Comparison of ENCODE assay signal across 8 mouse cellular contexts in genomic region chr13:38345431-38345820, GRCm38 (mm10). TPM values are rescaled to one million over a fixed set of nuclear protein-coding genes. Genes with fewer than 3 reads are reported as not detected.
DNase-seq lines count a peak whose midpoint lies in the region; ATAC-seq and TF ChIP-seq lines count a peak whose summit lies in the region.

No protein-coding gene starts in this region.

- peak overlapping the region; percentile 19 for H3K9ac ChIP-seq in forebrain, embryonic 16.5 days (replicated peaks; ENCODE audit: low read depth, low read length)
- H3K9ac ChIP-seq in limb, embryonic 13.5 days, result peak overlapping the region; percentile 61
- peak overlapping the region; percentile 18; the same call in 1 of the 2 replicates for H3K9ac ChIP-seq in stomach, embryonic 14.5 days (replicated peaks; ENCODE audit: low read depth, low read length)

- peak; percentile 11 for ATAC-seq in forebrain, embryonic 16.5 days
- ATAC-seq in limb, embryonic 13.5 days (ENCODE audit: low FRiP score, low read depth), result 0 out of 2 replicates have a peak, but pooled peaks have one; percentile 12
- ATAC-seq in stomach, embryonic 14.5 days (ENCODE audit: insufficient number of reproducible peaks, insufficient read depth, low FRiP score, low read depth), result no peak

- H3K4me2 ChIP-seq in forebrain, embryonic 16.5 days (ENCODE audit: low read length), result peak overlapping the region; percentile 86
- peak overlapping the region; percentile 85 for H3K4me2 ChIP-seq in limb, embryonic 13.5 days (replicated peaks)
- peak overlapping the region; percentile 82 for H3K4me2 ChIP-seq in stomach, embryonic 14.5 days (replicated peaks; ENCODE audit: low read depth, low read length)

- H3K36me3 ChIP-seq in E14TG2a.4 (ENCODE audit: insufficient read depth, low read length), result no peaks in the 10 kb centered on the region
- H3K36me3 ChIP-seq in forebrain, embryonic 16.5 days (ENCODE audit: control insufficient read depth, insufficient read depth), result no peaks in the 10 kb centered on the region
- no peaks in the 10 kb centered on the region for H3K36me3 ChIP-seq in limb, embryonic 13.5 days
- no peaks in the 10 kb centered on the region for H3K36me3 ChIP-seq in stomach, embryonic 14.5 days (ENCODE audit: control insufficient read depth, insufficient read depth, low read length)

- peak overlapping the region; percentile 81 for H3K4me3 ChIP-seq in E14TG2a.4 (replicated peaks; ENCODE audit: low read length)
- peak overlapping the region; percentile 49 for H3K4me3 ChIP-seq in forebrain, embryonic 16.5 days (replicated peaks; ENCODE audit: low read length)
- H3K4me3 ChIP-seq in limb, embryonic 13.5 days, result peak overlapping the region; percentile 51
- H3K4me3 ChIP-seq in stomach, embryonic 14.5 days (ENCODE audit: low read depth, low read length), result peak overlapping the region; percentile 44

- peaks cover 10% of the 10 kb centered on the region for H3K9me3 ChIP-seq in E14TG2a.4 (ENCODE audit: low read length)
- H3K9me3 ChIP-seq in forebrain, embryonic 16.5 days (ENCODE audit: control insufficient read depth, low read length), result no peaks in the 10 kb centered on the region
- no peaks in the 10 kb centered on the region for H3K9me3 ChIP-seq in limb, embryonic 13.5 days
- H3K9me3 ChIP-seq in stomach, embryonic 14.5 days (ENCODE audit: control insufficient read depth, low read depth, low read length), result no peaks in the 10 kb centered on the region

- under 1% methylated on average over 32 of the region's 32 CpGs for WGBS in forebrain, embryonic 16.5 days
- WGBS in limb, embryonic 13.5 days, result 0% methylated on average over 32 of the region's 32 CpGs
- WGBS in stomach, embryonic 14.5 days, result 0% methylated on average over 29 of the region's 32 CpGs

- TF ChIP-seq CTCF in E14TG2a.4 (conservative IDR thresholded peaks at IDR 0.05; ENCODE audit: low read length), result no peak

- peaks cover 23% of the 10 kb centered on the region for H3K4me1 ChIP-seq in E14TG2a.4 (replicated peaks; ENCODE audit: low read depth, low read length)
- H3K4me1 ChIP-seq in forebrain, embryonic 16.5 days (replicated peaks; ENCODE audit: control insufficient read depth, insufficient read depth, low read length), result peaks cover 22% of the 10 kb centered on the region
- peaks cover 30% of the 10 kb centered on the region for H3K4me1 ChIP-seq in limb, embryonic 13.5 days
- H3K4me1 ChIP-seq in stomach, embryonic 14.5 days (ENCODE audit: control insufficient read depth, insufficient read depth, low read length), result peaks cover 19% of the 10 kb centered on the region; the same call in 1 of the 2 replicates

- peak; percentile 24 for DNase-seq in embryo, embryonic 11 days
- DNase-seq in embryo, embryonic 10 days (ENCODE audit: low spot score), result no peak
- DNase-seq in c-Kit-positive CD71-positive TER-119-positive erythroid progenitor cells, embryonic 14.5 days (ENCODE audit: low spot score), result no peak
- DNase-seq in left cerebral cortex, adult 18-20 months (ENCODE audit: low spot score in 2 of 2), result no peak

- H3K27ac ChIP-seq in forebrain, embryonic 16.5 days (ENCODE audit: low read length), result no peak overlapping the region
- H3K27ac ChIP-seq in limb, embryonic 13.5 days, result no peak overlapping the region
- H3K27ac ChIP-seq in stomach, embryonic 14.5 days (ENCODE audit: low read length), result no peak overlapping the region

- H3K27me3 ChIP-seq in E14TG2a.4 (ENCODE audit: insufficient read depth, low read length), result peaks cover 63% of the 10 kb centered on the region
- peaks cover 47% of the 10 kb centered on the region for H3K27me3 ChIP-seq in forebrain, embryonic 16.5 days (replicated peaks; ENCODE audit: control insufficient read depth, insufficient read depth, low read length)
- H3K27me3 ChIP-seq in limb, embryonic 13.5 days, result peaks cover 66% of the 10 kb centered on the region
- H3K27me3 ChIP-seq in stomach, embryonic 14.5 days (ENCODE audit: control insufficient read depth, insufficient read depth, low read length), result peaks cover 23% of the 10 kb centered on the region; the same call in 1 of the 2 replicates

RNA-seq across cellular contexts. Expression of gene Bmp6, which starts 0.5 kb away (rescaled TPM):
- polyA plus RNA-seq in forebrain, embryonic 16.5 days (2015; fragmentation: Nextera tagmentation; extraction: Ambion mirVana), result 1.4 and 2.2 TPM in 2 replicates
- 0.73 and 0.83 TPM in 2 replicates for polyA plus RNA-seq in limb, embryonic 13.5 days (2015; fragmentation: Nextera tagmentation; extraction: Ambion mirVana)
- polyA plus RNA-seq in stomach, embryonic 14.5 days (2014; fragmentation: Nextera tagmentation; extraction: Ambion mirVana), result 1.8 and 3.1 TPM in 2 replicates
- total RNA-seq in left cerebral cortex, adult 18-20 months (2021), result 10 to 100 TPM; 14.2 to 15.2 TPM
